Mouse (Mus musculus) heart, postnatal 10 days (tissue): ENCODE results near the gene Cdkn1a. TPM values are rescaled to one million over a fixed set of nuclear protein-coding genes. Genes with fewer than 3 reads are reported as not detected.

Source experiments
- DNase-seq, 2 experiments: peaks; one replicate each; pipeline ENCODE4 v3.0.0; 2021
- intact Hi-C: fragments of 180-260 bp; cut with DNase I; formaldehyde crosslinking; loops from one replicate; pipeline ENCODE4 v1.15.1; 2025
- total RNA-seq, 2 experiments: library from RNA; stranded (reverse); gene quantifications; 2 replicates each; pipeline ENCODE4 v1.2.3; 2021

The Cdkn1a gene
- total RNA-seq, 2 experiments from 2014 or later, result 46.2 to 180 TPM

DNA sequence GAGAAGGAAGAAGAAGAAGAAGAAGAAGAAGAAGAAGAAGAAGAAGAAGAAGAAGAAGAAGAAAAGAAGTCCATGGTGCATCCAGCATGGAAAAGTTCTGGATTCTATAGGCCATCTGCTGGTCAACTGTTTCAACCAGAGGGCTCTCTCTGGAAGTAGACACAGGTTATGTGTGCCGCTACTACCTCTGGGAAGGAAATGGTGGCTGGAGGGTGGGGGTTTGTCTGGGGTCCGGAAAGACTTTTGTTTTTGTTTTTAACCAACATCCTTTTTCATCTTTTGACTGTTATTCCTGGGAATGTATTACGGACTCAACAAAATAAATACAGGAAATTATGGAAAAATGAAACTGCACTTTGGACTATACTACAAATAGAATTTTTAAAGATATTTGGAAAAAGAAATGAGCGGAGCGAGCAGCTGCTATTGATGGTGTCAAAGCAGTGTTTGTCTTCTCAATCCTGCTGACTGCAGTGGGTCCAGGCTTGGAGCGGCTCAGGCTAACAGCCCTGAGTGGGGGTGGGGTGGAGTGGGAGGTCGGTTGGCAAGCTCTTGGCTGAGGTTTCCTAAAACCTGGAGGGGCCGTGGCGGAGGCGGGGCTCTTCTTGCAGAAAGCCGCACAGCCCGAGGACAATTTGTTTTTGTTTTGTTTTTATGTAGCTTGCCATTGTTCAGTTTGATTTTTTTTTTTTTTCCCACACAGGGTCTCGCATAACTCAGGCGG lies 12.8 kb upstream of the Cdkn1a start:
- intact Hi-C loops, result loop anchor here (2.0 kb wide), 1 partner anchor 15 kb away; no protein-coding TSS in a partner anchor
- peak in 1 of 2 experiments; percentile 58 for DNase-seq

- intact Hi-C loops, result loop anchor here (2.0 kb wide), 1 partner anchor 14 kb away; no protein-coding TSS in a partner anchor
- peak; percentile 78 to 82 for DNase-seq
These were observed 12.0 kb upstream of the Cdkn1a start for GRCm38 (mm10) chr17:29078519-29079383.

DNA sequence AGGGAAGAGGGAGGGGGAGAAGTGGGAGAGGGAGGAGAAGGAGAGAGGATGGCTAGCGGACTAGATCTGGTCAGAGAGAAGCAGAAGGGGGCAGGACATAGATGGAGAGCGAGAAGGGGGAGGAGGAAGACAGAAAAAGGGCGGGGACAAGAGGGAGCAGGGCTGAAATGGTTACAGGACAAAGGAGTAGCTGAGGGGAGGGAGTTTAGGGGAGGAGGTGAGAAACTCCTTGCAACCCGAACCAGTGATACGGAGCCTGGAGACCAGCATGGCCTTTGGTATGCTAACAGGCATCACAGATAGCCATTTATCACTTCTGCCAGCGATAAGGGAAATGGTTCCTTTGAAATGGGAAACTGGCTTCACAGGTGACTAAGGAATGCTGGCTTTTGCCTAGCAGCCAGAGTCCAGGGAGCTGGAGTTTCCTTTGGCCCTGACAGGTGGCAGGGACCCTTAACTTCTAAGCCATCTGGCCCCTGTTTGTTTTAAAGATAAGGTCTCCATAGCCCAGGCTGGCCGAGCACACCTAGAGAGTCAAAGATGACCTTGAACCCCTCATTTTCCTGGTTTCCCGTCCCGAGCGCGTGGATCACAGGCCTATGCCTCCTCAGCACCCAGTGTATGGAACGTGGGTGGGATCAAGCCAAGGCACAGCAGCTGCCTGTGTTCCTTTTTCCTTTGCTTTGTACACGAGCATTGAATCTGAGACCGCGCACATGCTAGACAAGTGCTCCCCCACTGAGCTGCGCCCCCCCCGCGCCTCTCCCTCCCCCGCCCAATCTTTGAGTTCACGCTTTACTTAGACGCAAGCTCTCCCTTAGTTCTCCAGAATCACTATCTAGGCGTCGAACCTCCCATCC lies 9.8 kb upstream of the Cdkn1a start:
- intact Hi-C loops, result no loop called here
- DNase-seq, result no peak

DNA sequence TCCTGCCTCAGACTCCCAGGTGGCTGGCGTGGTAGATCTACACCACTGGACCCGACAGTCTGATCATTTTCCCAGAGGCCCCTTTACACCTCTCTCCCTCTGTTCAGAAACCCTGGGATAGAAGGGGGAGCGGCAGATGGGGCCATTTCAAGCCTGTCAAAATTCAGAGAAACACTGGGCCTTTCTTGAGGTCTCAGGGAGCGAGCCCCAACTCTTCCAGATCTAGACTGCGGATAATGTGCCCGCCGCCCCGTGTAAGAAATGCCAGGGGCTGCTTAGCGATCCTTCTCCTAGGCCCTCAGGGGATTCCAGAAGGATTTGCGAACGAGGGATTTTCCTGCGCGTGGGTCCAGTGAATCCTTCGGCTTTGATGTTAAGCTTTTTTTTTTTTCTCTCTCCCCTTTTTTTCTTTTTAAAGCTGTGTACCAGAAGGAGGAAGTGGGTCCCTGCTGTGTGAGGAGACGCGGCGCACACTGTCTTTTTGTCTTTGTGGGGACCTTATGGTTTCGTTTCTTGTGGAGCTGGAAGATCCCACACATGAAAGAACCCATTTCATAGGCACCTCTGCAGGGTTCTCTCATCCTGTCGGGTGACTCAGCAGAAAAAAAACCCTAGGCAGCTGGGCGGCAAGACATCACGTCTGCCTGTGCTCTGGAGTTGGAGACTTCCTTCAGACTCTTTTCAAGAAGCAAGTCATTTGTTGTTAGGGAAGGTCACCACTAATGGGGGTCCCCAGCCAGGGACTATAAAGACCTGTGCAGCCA lies 9.0 kb upstream of the Cdkn1a start:
- DNase-seq, result no peak
- intact Hi-C loops, result no loop called here

DNA sequence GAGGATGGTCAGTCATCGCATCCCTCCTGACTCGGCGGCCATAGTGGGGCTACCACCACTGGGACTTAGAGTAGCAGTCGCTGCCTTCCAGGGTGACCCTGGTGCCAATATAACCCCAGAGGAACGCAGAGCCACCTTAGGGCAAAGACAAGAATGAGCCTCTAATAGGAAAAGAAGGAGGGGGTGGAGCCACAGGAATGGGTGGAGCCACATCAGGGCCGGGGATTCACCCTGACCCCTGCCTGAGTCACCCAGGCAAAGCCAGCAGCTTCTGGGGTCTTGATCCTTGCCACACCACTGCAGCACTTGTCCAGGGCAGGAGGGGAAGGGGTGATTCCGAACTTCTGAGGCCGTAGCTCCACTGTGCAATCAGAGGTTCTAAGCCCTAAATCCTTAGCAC lies 7.2 kb upstream of the Cdkn1a start:
- intact Hi-C loops, result no loop called here
- DNase-seq, result no peak

DNA sequence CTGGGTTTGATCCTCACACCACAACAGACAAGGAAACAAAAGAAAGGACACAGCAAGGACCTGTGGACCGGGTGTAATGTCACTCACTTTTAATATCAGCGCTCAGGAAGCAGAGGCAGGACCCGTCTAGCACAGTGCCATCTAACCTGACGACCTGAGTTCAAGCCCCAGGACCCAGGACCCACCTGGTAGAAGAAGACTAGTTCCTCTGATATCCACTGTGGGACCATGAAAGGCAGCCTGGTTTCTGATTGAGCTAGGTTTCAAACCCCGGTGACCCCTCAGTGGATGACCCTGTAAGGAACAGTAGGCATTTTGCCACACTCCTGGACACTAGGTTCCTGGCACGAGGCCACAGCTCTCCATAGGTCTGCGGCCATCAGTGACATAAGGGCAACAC lies 6.1 kb upstream of the Cdkn1a start:
- intact Hi-C loops, result no loop called here
- DNase-seq, result no peak

GRCm38 (mm10) chr17:29085266-29085665 lies 5.5 kb upstream of the Cdkn1a start:
- intact Hi-C loops, result no loop called here
- no peak for DNase-seq

- intact Hi-C loops, result no loop called here
- no peak for DNase-seq
These were observed 3.9 kb upstream of the Cdkn1a start for GRCm38 (mm10) chr17:29086916-29087315.

GRCm38 (mm10) chr17:29091348-29091944 lies 670 bp downstream of the Cdkn1a start:
- intact Hi-C loops, result no loop called here
- DNase-seq, result no peak

DNA sequence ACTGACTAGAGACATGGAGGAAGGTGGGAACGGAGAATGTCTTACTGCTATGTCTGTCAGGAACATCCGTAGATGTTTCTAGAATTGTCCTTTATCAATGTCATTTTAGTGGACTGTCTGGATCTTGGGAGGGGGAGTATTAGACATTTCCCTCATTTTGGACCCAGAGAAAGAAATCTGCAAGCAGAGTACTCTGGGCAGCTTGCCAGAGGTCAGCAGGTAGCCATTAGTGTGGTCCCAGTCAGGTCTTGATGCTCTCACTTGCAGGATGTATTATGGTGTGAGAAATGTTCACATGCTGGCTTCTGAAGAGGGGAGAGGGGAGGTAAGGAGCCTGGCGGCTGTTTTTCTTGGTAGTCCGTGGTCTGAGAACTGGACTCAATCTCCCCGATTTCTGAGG lies 1.7 kb downstream of the Cdkn1a start:
- intact Hi-C loops, result loop anchor here (2.0 kb wide), 1 partner anchor 14 kb away; no protein-coding TSS in a partner anchor
- no peak for DNase-seq

DNA sequence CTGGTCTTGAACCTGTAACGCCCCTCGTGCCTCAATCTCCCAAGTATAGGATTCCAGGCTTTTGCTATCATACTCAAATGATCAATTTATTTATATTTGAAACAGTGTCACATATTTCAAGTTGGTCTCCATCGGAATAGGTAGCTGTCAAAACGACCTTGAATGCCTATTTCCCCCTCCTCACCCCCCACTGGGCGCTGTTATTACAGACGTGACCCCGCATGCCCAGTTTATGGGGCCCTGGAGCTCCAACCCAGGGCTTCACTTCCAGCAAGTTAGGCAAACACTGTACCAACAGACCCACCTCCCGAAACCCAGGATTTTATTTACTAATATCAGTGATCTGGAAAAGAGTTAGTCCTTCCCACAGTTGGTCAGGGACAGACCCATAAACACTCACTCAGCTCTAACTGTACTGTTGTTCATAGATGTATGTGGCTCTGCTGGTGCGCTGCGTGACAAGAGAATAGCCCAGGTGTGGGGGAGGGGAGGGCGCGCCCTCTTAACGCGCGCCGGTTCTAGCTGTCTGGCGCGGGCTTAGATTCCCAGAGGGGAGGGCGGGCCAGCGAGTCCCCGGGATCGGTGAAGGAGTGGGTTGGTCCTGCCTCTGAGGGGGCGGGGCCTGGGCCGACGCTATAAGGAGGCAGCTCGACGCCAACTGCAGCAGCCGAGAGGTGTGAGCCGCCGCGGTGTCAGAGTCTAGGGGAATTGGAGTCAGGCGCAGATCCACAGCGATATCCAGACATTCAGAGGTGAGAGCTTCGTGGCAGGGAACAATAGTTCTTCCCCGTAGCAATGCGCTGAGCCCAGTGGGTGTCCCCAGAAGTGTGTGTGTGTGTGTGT lies 2.6 kb downstream of the Cdkn1a start:
- DNase-seq, result peak; percentile 89 to 93
- intact Hi-C loops, result loop anchor here (2.0 kb wide), 1 partner anchor 15 kb away; no protein-coding TSS in a partner anchor

DNA sequence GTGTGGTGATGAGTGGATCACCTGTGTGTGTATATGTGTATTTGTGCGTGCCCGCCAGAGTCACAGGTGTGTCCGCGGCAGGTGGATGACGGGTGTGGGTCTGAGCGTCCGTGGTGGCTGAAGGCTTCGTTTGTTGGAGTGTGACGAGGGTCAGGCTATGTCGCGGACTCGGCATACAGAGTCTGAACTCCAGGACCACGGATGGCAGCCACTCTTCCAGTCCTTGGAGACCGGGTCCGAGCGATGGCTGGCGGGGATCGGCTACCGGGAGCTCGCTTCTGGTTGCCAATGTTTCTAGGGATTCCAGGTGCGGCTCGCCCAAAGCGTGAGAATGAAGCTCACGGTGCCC lies 3.2 kb downstream of the Cdkn1a start:
- DNase-seq, result no peak
- intact Hi-C loops, result loop anchor here (2.0 kb wide), 1 partner anchor 15 kb away; no protein-coding TSS in a partner anchor

- intact Hi-C loops, result loop anchor here (1.0 to 5.0 kb wide), 3 partner anchors 45 to 107 kb away; no protein-coding TSS in a partner anchor
These were observed 3.8 kb downstream of the Cdkn1a start for GRCm38 (mm10) chr17:29094310-29095181.

DNA sequence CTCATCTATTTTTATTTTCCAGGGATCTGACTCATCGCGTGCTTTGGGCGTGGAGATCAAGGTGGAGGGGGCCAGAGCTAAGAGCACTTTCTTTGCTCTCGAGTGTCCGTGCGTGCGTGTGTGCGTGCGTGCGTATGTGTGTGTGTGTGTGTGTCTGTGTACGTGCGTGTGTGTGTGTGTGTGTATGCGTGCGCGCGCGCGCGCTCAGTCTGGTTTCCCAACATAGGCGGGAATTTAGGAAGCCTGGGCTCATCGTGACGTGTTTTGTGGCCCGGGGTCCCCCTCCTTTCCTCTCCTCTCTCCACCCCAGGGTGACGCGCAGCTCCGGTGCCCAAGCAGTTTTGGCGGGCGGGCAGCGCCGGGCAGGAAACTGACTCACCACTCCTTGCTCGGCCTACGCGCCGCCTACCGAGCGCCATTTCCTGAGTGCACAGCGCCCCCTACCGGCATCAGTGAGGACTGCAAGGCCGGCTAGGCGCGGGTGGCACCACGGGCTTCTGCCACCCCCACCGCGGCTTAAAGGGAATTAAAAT lies 4.5 kb downstream of the Cdkn1a start:
- intact Hi-C loops, result loop anchor here (1.0 to 5.0 kb wide), 3 partner anchors 46 to 108 kb away; no protein-coding TSS in a partner anchor
- peak; percentile 97 to 98 for DNase-seq

More at GRCm38 (mm10) chr17:29094310-29095181, 3.8 kb downstream of the Cdkn1a start:
- DNase-seq, result peak; percentile 87 to 90

DNA sequence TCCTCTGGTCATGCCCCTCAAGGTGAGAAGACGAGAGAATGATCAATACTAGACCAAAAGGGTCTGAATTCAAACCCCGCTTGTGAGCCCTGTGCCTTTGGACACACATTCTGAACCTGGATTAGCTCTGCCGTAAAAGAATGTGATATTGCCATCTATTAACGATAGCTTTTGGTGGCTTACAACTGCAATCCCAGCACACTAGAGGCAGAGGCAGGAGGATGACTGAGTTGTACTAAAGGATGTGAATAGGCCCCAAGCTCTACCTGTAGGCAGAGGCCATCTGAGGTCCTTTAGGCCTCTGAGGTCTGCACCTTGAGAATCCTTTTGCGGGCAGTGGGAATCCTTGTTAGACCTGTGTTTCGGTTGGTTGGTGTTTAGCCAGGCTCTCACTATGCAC lies 5.5 kb downstream of the Cdkn1a start:
- peak in 1 of 2 experiments; percentile 4 for DNase-seq
- intact Hi-C loops, result loop anchor here (5.0 kb wide), 1 partner anchor 109 kb away; no protein-coding TSS in a partner anchor

DNA sequence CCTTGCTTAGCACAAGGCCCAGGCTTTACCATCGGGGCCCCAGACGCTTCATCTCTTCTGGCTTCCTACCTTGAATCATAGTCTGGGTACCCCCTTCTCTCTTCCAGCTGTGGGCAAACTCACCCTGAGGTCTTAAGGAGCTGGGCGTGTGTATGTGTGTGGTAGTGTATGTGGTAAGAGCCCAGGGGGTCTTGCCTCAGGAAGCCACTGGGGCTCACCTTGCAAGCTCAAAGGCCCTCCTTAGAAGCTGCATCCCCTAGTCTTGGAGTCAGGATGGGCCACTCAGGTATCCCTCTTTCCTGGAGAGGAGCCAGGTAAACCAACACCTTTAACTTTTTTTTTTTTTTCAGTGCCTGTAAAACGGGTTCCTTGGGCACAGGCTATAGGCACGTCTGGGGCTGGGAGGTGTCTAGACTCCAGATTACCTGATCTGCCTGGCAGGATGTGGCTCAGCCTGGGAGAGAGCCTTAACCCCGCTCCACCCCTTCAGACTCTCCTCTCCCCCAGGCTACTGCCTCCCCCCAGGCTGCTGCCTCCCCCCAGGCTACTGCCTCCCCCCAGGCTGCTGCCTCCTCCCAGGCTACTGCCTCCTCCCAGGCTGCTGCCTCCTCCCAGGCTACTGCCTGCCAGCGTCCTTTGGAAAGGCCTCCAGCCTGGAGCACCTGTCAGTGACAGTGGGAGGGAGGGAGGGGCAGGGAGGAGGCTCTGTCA lies 6.2 kb downstream of the Cdkn1a start:
- intact Hi-C loops, result loop anchor here (5.0 kb wide), 1 partner anchor 110 kb away; no protein-coding TSS in a partner anchor
- DNase-seq, result peak in 1 of 2 experiments; percentile 4
